Mouse (Mus musculus): ENCODE measurements at regions not wholly inside any gene's neighbourhood (a gene's known extent, or its start where the extent isn't known, plus 50 kb on each side); places are given as distances from the start of the nearest gene placed in this dataset.

DNA sequence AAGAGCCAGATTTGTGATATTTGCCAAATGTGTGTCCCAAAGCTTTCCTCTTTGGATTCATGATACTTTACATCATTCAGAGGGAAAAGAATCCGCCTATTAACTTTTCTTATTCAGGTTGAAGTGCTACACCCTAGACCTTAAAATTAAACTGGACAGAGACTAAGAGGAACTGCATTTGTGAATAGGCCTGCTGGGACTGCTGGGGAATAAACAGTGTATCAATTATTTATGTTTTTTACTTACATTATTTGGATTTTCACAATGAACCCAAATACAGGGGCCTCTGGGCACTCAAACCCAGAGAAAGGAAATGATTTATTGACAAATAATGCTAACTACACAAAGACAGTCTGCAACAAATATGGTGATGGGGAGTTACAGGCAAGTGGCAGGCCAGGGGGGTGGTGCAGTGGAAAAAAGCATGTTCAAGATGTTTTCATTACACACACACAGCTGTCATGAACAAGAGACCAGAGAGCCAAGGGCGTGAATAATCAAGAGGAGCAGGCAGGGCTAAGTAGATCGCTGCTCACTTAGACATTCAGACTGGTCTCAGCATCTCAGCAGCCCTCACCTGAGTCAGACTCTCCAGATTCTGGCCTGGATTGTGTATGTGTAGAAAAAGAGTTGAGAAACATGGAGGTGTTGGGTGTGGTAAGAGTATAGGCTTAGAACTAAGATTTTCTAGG, 290.3 kb upstream of the Tenm4 start:
- Histone ChIP-seq H3K9me3 (ENCODE audit: control insufficient read depth, low read length) (no peaks in the 10 kb centered on the region), H3K4me2 (ENCODE audit: low read depth, low read length) (no peak overlapping the region), H3K27ac (ENCODE audit: low read length) (no peak overlapping the region), H3K9ac (ENCODE audit: low read length) (no peak overlapping the region), H3K27me3 (ENCODE audit: control insufficient read depth, insufficient read depth, low read depth, low read length) (no peaks in the 10 kb centered on the region), H3K4me1 (replicated peaks; ENCODE audit: control insufficient read depth, insufficient read depth, low read length) (no peaks in the 10 kb centered on the region), H3K36me3 (ENCODE audit: control insufficient read depth, insufficient read depth, low read length) (no peaks in the 10 kb centered on the region), H3K4me3 (ENCODE audit: low read length) (no peak overlapping the region)
- no peak for ATAC-seq (ENCODE audit: low read depth)
- WGBS: 61% methylated on average over 3 of the region's 3 CpGs

- Histone ChIP-seq H3K9me3 (ENCODE audit: control insufficient read depth, low read length) (no peaks in the 10 kb centered on the region), H3K4me2 (ENCODE audit: low read depth, low read length) (no peak overlapping the region), H3K4me3 (ENCODE audit: low read length) (no peak overlapping the region), H3K4me1 (replicated peaks; ENCODE audit: control insufficient read depth, insufficient read depth, low read length) (no peaks in the 10 kb centered on the region), H3K27ac (ENCODE audit: low read length) (no peak overlapping the region), H3K27me3 (ENCODE audit: control insufficient read depth, insufficient read depth, low read depth, low read length) (no peaks in the 10 kb centered on the region), H3K9ac (ENCODE audit: low read length) (no peak overlapping the region), H3K36me3 (ENCODE audit: control insufficient read depth, insufficient read depth, low read length) (no peaks in the 10 kb centered on the region)
- WGBS: 44% methylated on average over 3 of the region's 3 CpGs
- ATAC-seq (ENCODE audit: low read depth): peak; percentile 49; the same call in 1 of the 2 replicates
These were observed 269.5 kb upstream of the Tenm4 start for GRCm38 (mm10) chr7:95901524-95901923.

DNA sequence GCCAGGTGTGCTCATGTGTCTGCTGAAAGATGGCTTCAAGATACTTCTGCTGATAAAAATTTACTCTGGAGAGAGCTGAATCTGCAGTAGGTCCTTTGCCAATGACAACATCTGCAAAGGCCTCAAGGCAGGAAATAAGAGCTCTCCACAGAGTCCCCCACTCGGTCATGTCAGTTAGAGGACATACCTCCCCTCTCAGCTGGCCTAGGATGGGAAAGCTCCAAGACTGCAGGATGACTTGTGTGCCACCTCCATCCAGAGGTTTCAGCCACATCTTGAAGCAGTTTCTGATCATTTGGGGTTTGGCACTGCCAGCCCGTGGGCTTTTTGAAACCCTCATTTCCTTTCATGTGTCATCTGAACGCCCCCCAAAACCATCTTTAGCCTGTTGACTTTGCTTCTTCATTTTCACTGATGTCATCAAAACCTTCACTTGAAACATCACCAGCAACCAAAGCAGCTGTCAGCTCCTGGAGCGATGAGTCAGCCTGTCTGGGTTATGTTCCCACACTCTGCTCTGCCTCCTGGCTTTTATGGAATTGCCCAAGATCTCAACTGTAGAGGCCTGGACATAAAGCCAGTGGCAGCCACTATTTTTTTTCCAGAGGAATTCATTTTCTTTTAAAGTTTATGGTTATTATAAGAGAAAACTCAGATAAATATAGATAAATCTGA, 256.5 kb upstream of the Tenm4 start:
- WGBS: 56% methylated on average over 4 of the region's 4 CpGs
- no peaks in the 10 kb centered on the region for H3K9me3 ChIP-seq (ENCODE audit: control insufficient read depth, low read length)
- no peak overlapping the region for H3K4me2 ChIP-seq (ENCODE audit: low read depth, low read length)
- no peak overlapping the region for H3K27ac ChIP-seq (ENCODE audit: low read length)
- H3K4me3 ChIP-seq (ENCODE audit: low read length): no peak overlapping the region
- no peaks in the 10 kb centered on the region; the same call in 1 of the 2 replicates for H3K4me1 ChIP-seq (replicated peaks; ENCODE audit: control insufficient read depth, insufficient read depth, low read length)
- H3K9ac ChIP-seq (ENCODE audit: low read length): no peak overlapping the region
- no peaks in the 10 kb centered on the region for H3K36me3 ChIP-seq (ENCODE audit: control insufficient read depth, insufficient read depth, low read length)
- no peaks in the 10 kb centered on the region for H3K27me3 ChIP-seq (ENCODE audit: control insufficient read depth, insufficient read depth, low read depth, low read length)
- ATAC-seq (ENCODE audit: low read depth): peak; percentile 61; the same call in 1 of the 2 replicates

DNA sequence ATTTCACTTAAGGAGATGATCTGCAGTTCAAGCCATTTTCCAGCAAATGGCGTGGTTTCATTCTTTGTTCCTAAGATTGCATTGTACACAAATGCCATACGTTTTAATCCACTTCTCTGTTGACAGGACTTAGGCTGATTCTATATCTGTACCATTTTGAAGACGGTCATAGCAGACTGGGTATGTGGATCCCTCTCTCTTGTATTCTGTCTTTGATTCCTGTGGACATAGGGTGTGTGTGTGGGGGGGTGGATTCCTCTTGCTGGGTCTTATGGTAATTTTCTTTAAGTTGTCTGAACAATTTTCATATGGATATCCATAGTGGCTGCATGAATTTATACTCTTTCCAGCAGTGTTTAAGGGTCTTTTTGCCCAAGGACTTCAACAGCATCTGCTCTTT, 251.1 kb upstream of the Tenm4 start:
- no peaks in the 10 kb centered on the region for H3K9me3 ChIP-seq (ENCODE audit: control insufficient read depth, low read length)
- no peaks in the 10 kb centered on the region for H3K36me3 ChIP-seq (ENCODE audit: control insufficient read depth, insufficient read depth, low read length)
- no peak overlapping the region for H3K4me3 ChIP-seq (ENCODE audit: low read length)
- no peak overlapping the region for H3K4me2 ChIP-seq (ENCODE audit: low read depth, low read length)
- H3K27ac ChIP-seq (ENCODE audit: low read length): no peak overlapping the region
- ATAC-seq (ENCODE audit: low read depth): no peak
- no peak overlapping the region for H3K9ac ChIP-seq (ENCODE audit: low read length)
- no peaks in the 10 kb centered on the region for H3K4me1 ChIP-seq (replicated peaks; ENCODE audit: control insufficient read depth, insufficient read depth, low read length)
- no peaks in the 10 kb centered on the region for H3K27me3 ChIP-seq (ENCODE audit: control insufficient read depth, insufficient read depth, low read depth, low read length)
- WGBS: 66% methylated on average over 3 of the region's 3 CpGs

DNA sequence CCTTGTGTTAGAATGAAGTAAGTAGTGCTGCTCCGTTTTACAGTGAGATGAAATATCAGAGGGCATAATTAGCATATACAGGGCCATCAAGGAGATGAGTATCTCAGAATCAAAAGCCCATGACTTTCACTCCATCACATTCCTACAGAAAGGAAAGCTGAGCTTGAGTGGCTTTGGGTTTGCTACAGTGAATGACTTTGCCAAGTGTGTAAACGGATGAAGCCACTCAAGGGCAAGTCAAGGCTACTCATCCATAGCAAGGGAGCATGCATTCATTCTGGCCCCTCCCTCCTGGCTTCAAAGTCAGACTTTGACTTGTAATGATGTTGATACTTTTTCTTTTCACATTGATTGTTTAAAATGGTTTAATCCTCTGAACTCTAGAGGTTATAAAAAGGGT, 246.2 kb upstream of the Tenm4 start:
- no peak overlapping the region for H3K4me2 ChIP-seq (ENCODE audit: low read depth, low read length)
- no peaks in the 10 kb centered on the region for H3K36me3 ChIP-seq (ENCODE audit: control insufficient read depth, insufficient read depth, low read length)
- no peaks in the 10 kb centered on the region for H3K4me1 ChIP-seq (replicated peaks; ENCODE audit: control insufficient read depth, insufficient read depth, low read length)
- H3K4me3 ChIP-seq (ENCODE audit: low read length): no peak overlapping the region
- no peak overlapping the region for H3K27ac ChIP-seq (ENCODE audit: low read length)
- WGBS: 48% methylated on average over 2 of the region's 2 CpGs
- no peak for ATAC-seq (ENCODE audit: low read depth)
- no peak overlapping the region for H3K9ac ChIP-seq (ENCODE audit: low read length)
- H3K27me3 ChIP-seq (ENCODE audit: control insufficient read depth, insufficient read depth, low read depth, low read length): no peaks in the 10 kb centered on the region
- no peaks in the 10 kb centered on the region for H3K9me3 ChIP-seq (ENCODE audit: control insufficient read depth, low read length)

DNA sequence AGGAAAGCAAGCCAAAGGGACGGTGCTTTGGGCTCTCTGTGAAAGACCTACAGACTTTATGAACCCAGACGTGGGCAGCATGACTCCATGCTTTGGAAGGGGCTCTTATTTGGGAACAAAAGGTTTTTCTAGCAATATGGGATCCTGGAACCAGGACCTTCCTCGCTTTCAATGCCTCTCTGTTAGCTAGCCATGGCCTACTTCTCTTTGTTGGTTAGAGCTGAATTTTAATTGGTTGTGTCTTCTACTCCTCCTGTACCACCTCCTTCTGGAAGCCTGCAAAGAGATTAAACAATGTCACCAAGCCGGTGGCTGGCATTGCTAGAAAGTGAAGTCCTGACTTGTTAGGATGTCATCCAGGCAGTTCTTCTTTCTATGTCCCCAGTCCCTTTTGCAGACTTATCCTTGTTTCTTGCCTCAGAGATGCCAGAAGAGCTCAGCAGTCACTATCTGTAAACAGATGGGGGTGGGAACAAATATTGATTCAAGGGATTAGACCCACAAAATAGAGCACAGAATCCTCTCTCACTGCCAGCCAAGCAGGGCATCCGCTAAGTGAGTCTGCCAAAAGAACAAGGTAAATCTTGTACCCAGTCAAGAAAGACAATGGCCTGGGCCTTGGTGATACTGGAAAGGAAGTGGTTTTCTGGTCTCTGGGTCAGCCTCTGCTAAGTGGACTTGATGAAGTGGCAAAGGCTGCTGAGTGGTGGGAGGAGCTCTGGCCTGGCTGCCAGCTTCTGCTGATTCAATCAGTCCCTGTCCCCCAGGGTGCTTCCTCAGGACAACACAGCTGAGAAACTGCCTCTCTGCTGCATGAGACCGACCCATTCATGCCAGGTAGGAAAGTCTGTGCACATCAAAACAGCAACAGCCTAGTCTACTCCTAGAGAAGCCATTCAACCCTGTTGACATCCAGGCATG, 244.7 kb upstream of the Tenm4 start:
- no peak overlapping the region for H3K9ac ChIP-seq (ENCODE audit: low read length)
- no peak for ATAC-seq (ENCODE audit: low read depth)
- no peaks in the 10 kb centered on the region for H3K4me1 ChIP-seq (replicated peaks; ENCODE audit: control insufficient read depth, insufficient read depth, low read length)
- H3K4me2 ChIP-seq (ENCODE audit: low read depth, low read length): no peak overlapping the region
- H3K36me3 ChIP-seq (ENCODE audit: control insufficient read depth, insufficient read depth, low read length): no peaks in the 10 kb centered on the region
- 58% methylated on average over 6 of the region's 6 CpGs for WGBS
- H3K4me3 ChIP-seq (ENCODE audit: low read length): no peak overlapping the region
- H3K27ac ChIP-seq (ENCODE audit: low read length): no peak overlapping the region
- no peaks in the 10 kb centered on the region for H3K9me3 ChIP-seq (ENCODE audit: control insufficient read depth, low read length)
- H3K27me3 ChIP-seq (ENCODE audit: control insufficient read depth, insufficient read depth, low read depth, low read length): no peaks in the 10 kb centered on the region

DNA sequence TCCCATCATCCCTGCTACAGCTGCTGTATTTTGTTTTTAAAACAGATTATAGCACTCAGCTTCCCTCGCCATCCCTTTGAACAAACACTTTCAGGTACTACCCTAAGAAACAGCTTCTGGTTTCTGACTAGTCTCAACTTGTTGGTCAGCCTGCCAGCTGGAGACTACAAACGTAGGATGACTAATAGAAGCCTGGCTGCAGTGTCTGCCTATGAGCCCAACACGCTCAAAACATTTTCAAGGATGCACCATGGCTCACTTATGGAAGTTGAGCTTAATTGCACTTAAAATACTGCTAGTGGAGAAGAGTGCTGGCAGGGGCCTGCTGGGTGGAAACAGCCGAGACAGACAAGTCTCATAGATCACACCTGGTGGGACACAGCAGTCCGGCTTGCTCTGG, 234.4 kb upstream of the Tenm4 start:
- Histone ChIP-seq H3K4me2 (ENCODE audit: low read depth, low read length) (no peak overlapping the region), H3K4me1 (replicated peaks; ENCODE audit: control insufficient read depth, insufficient read depth, low read length) (no peaks in the 10 kb centered on the region), H3K27me3 (ENCODE audit: control insufficient read depth, insufficient read depth, low read depth, low read length) (no peaks in the 10 kb centered on the region), H3K9ac (ENCODE audit: low read length) (no peak overlapping the region), H3K36me3 (ENCODE audit: control insufficient read depth, insufficient read depth, low read length) (no peaks in the 10 kb centered on the region), H3K4me3 (ENCODE audit: low read length) (no peak overlapping the region), H3K27ac (ENCODE audit: low read length) (no peak overlapping the region), H3K9me3 (ENCODE audit: control insufficient read depth, low read length) (no peaks in the 10 kb centered on the region)
- WGBS: 67% methylated on average over 5 of the region's 5 CpGs
- ATAC-seq (ENCODE audit: low read depth): no peak

GRCm38 (mm10) chr7:95943420-95943819, 227.6 kb upstream of the Tenm4 start:
- ATAC-seq (ENCODE audit: low read depth): peak; percentile 88
- Histone ChIP-seq H3K27ac (ENCODE audit: low read length) (no peak overlapping the region; the same call in 1 of the 2 replicates), H3K4me1 (replicated peaks; ENCODE audit: control insufficient read depth, insufficient read depth, low read length) (no peaks in the 10 kb centered on the region), H3K9ac (ENCODE audit: low read length) (no peak overlapping the region), H3K4me2 (ENCODE audit: low read depth, low read length) (no peak overlapping the region), H3K9me3 (ENCODE audit: control insufficient read depth, low read length) (no peaks in the 10 kb centered on the region), H3K36me3 (ENCODE audit: control insufficient read depth, insufficient read depth, low read length) (no peaks in the 10 kb centered on the region), H3K4me3 (ENCODE audit: low read length) (no peak overlapping the region), H3K27me3 (ENCODE audit: control insufficient read depth, insufficient read depth, low read depth, low read length) (no peaks in the 10 kb centered on the region)
- WGBS: 71% methylated on average over 6 of the region's 6 CpGs

GRCm38 (mm10) chr7:95952395-95952794, 218.7 kb upstream of the Tenm4 start:
- H3K27ac ChIP-seq (ENCODE audit: low read length): no peak overlapping the region
- 56% methylated on average over 2 of the region's 2 CpGs for WGBS
- ATAC-seq (ENCODE audit: low read depth): no peak
- no peak overlapping the region for H3K4me3 ChIP-seq (ENCODE audit: low read length)
- H3K4me2 ChIP-seq (ENCODE audit: low read depth, low read length): no peak overlapping the region
- no peaks in the 10 kb centered on the region for H3K36me3 ChIP-seq (ENCODE audit: control insufficient read depth, insufficient read depth, low read length)
- no peaks in the 10 kb centered on the region for H3K27me3 ChIP-seq (ENCODE audit: control insufficient read depth, insufficient read depth, low read depth, low read length)
- H3K4me1 ChIP-seq (replicated peaks; ENCODE audit: control insufficient read depth, insufficient read depth, low read length): peaks cover 10% of the 10 kb centered on the region; the same call in 1 of the 2 replicates
- H3K9ac ChIP-seq (ENCODE audit: low read length): no peak overlapping the region
- no peaks in the 10 kb centered on the region for H3K9me3 ChIP-seq (ENCODE audit: control insufficient read depth, low read length)
